Mouse (Mus musculus) embryonic facial prominence, embryonic 10.5 days (tissue): ENCODE results near the gene Baiap2l1. TPM values are rescaled to one million over a fixed set of nuclear protein-coding genes. Genes with fewer than 3 reads are reported as not detected.

Experiments
- DNase-seq: peaks from one replicate; pipeline ENCODE4 v3.0.0-alpha.2; 2017; ENCODE audit warnings: low spot score
- H3K27ac ChIP-seq: fragments of 300-500 bp; sonication (generic); replicated peaks from 2 replicates; pipeline ENCODE4 v1.5.1; 2016; ENCODE audit warnings: mild to moderate bottlenecking
- H3K27me3 ChIP-seq: fragments of 300-500 bp; sonication (generic); replicated peaks from 2 replicates; pipeline ENCODE4 v1.6.1; 2016; ENCODE audit warnings: low read depth, mild to moderate bottlenecking; ENCODE audit not compliant: poor library complexity, severe bottlenecking
- H3K36me3 ChIP-seq: fragments of 300-500 bp; sonication (generic); replicated peaks from 2 replicates; pipeline ENCODE4 v1.6.1; 2016; ENCODE audit warnings: mild to moderate bottlenecking, moderate library complexity
- H3K4me1 ChIP-seq: fragments of 300-500 bp; sonication (generic); 2 replicates; pipeline ENCODE4 v1.6.1; 2016
- H3K4me3 ChIP-seq: fragments of 300-500 bp; sonication (generic); 2 replicates; pipeline ENCODE4 v1.5.1; 2016; ENCODE audit warnings: mild to moderate bottlenecking, moderate library complexity
- H3K9me3 ChIP-seq: fragments of 300-500 bp; sonication (generic); 2 replicates; pipeline ENCODE4 v1.6.1; 2016; ENCODE audit warnings: mild to moderate bottlenecking
- WGBS: fragments of 180-500 bp; shearing (Covaris S2); methylation state at CpG from one replicate; pipeline ENCODE4 v1.1.7; 2016; 5-methylcytosine and 5-hydroxymethylcytosine counted together
- polyA plus RNA-seq: library from polyadenylated mRNA; unstranded; fragments of >200 nt; fragmentation: Nextera tagmentation; extraction: Ambion mirVana; gene quantifications from 2 replicates; pipeline ENCODE4 v1.2.1, GENCODE M21; 2016

Gene Baiap2l1
- polyA plus RNA-seq, 1 experiment from 2014 or later: 6.0 TPM

- peak overlapping the region; percentile 70 for H3K27ac ChIP-seq
- no peaks in the 10 kb centered on the region for H3K36me3 ChIP-seq
- H3K4me1 ChIP-seq: peaks cover 34% of the 10 kb centered on the region
- DNase-seq: peak; percentile 14
- WGBS: 25% methylated on average over 18 of the region's 18 CpGs
- no peaks in the 10 kb centered on the region for H3K9me3 ChIP-seq
- H3K27me3 ChIP-seq: no peaks in the 10 kb centered on the region
- peak overlapping the region; percentile 84 for H3K4me3 ChIP-seq
Observed at GRCm38 (mm10) chr5:144223899-144224816, 133.8 kb downstream of the Baiap2l1 start.

GRCm38 (mm10) chr5:144223503-144223862 is 134.4 kb downstream of the Baiap2l1 start, which contains the start of gene Tecpr1:
Gene Tecpr1, minus strand, starts transcription at chr5:144223615.
- under 1% methylated on average over 37 of the region's 37 CpGs for WGBS
- peak within 1 kb of the TSS; percentile 84 for H3K4me3 ChIP-seq
- peaks cover 37% of the 10 kb centered on the region for H3K4me1 ChIP-seq
- DNase-seq: peak; percentile 96
- peak within 1 kb of the TSS; percentile 70 for H3K27ac ChIP-seq
- no peaks in the 10 kb centered on the region for H3K9me3 ChIP-seq
- no peaks in the 10 kb centered on the region for H3K36me3 ChIP-seq
- H3K27me3 ChIP-seq: no peaks in the 10 kb centered on the region

GRCm38 (mm10) chr5:144222811-144223502 is 135.0 kb downstream of the Baiap2l1 start:
- H3K36me3 ChIP-seq: no peaks in the 10 kb centered on the region
- H3K9me3 ChIP-seq: no peaks in the 10 kb centered on the region
- peak overlapping the region; percentile 70 for H3K27ac ChIP-seq
- H3K27me3 ChIP-seq: no peaks in the 10 kb centered on the region
- DNase-seq: peak; percentile 17
- H3K4me1 ChIP-seq: peaks cover 37% of the 10 kb centered on the region
- WGBS: 4% methylated on average over 25 of the region's 25 CpGs
- H3K4me3 ChIP-seq: peak overlapping the region; percentile 84

- WGBS: 72% methylated on average over 4 of the region's 4 CpGs
- H3K9me3 ChIP-seq: no peaks in the 10 kb centered on the region
- peaks cover 12% of the 10 kb centered on the region for H3K36me3 ChIP-seq
- no peak overlapping the region for H3K27ac ChIP-seq
- H3K4me1 ChIP-seq: peaks cover 37% of the 10 kb centered on the region
- no peaks in the 10 kb centered on the region for H3K27me3 ChIP-seq
- no peak for DNase-seq
- H3K4me3 ChIP-seq: no peak overlapping the region
Observed at GRCm38 (mm10) chr5:144221305-144221704, 136.6 kb downstream of the Baiap2l1 start.

- Histone ChIP-seq H3K4me3 (no peak overlapping the region), H3K27ac (no peak overlapping the region), H3K36me3 (peaks cover 22% of the 10 kb centered on the region), H3K27me3 (no peaks in the 10 kb centered on the region), H3K4me1 (peaks cover 37% of the 10 kb centered on the region), H3K9me3 (no peaks in the 10 kb centered on the region)
- WGBS: 91% methylated on average over 5 of the region's 5 CpGs
- DNase-seq: no peak
Observed at GRCm38 (mm10) chr5:144219936-144220335, 138.0 kb downstream of the Baiap2l1 start.

GRCm38 (mm10) chr5:144219306-144219705 is 138.6 kb downstream of the Baiap2l1 start:
- Histone ChIP-seq H3K27ac (peak overlapping the region; percentile 54), H3K36me3 (peaks cover 25% of the 10 kb centered on the region), H3K9me3 (no peaks in the 10 kb centered on the region), H3K4me3 (no peak overlapping the region), H3K27me3 (no peaks in the 10 kb centered on the region), H3K4me1 (peaks cover 37% of the 10 kb centered on the region)
- WGBS: 43% methylated on average over 12 of the region's 12 CpGs
- peak; percentile 36 for DNase-seq

- H3K4me1 ChIP-seq: peaks cover 31% of the 10 kb centered on the region
- H3K36me3 ChIP-seq: peaks cover 34% of the 10 kb centered on the region
- no peak for DNase-seq
- H3K4me3 ChIP-seq: no peak overlapping the region
- H3K27me3 ChIP-seq: no peaks in the 10 kb centered on the region
- H3K9me3 ChIP-seq: no peaks in the 10 kb centered on the region
- H3K27ac ChIP-seq: no peak overlapping the region
- 87% methylated on average over 7 of the region's 7 CpGs for WGBS
Observed at GRCm38 (mm10) chr5:144218061-144218460, 139.9 kb downstream of the Baiap2l1 start.

GRCm38 (mm10) chr5:144215992-144216391 is 141.9 kb downstream of the Baiap2l1 start:
- WGBS: 88% methylated on average over 2 of the region's 2 CpGs
- no peak for DNase-seq

More at GRCm38 (mm10) chr5:144215992-144216391, 141.9 kb downstream of the Baiap2l1 start:
- no peaks in the 10 kb centered on the region for H3K9me3 ChIP-seq
- H3K27me3 ChIP-seq: no peaks in the 10 kb centered on the region
- no peak overlapping the region for H3K4me3 ChIP-seq
- peaks cover 52% of the 10 kb centered on the region for H3K36me3 ChIP-seq
- H3K4me1 ChIP-seq: peaks cover 11% of the 10 kb centered on the region
- no peak overlapping the region for H3K27ac ChIP-seq

Other genes with a start within 250 kb of the Baiap2l1 start
- 0.16 and 0.35 TPM in 2 replicates for gene Bhlha15, start 167.8 kb downstream of the Baiap2l1 start, polyA plus RNA-seq
- 19.3 and 21.1 TPM in 2 replicates for gene Tecpr1, start 134.5 kb downstream of the Baiap2l1 start, polyA plus RNA-seq
- 119 and 124 TPM in 2 replicates for gene Bri3, start 113.7 kb downstream of the Baiap2l1 start, polyA plus RNA-seq
- gene Nptx2, start 187.8 kb upstream of the Baiap2l1 start, polyA plus RNA-seq: 0.77 and 1.1 TPM in 2 replicates